Mouse (Mus musculus) ovary, postnatal 10 days (tissue): Measurements from ENCODE around the gene Rorb.

Source experiments
- DNase-seq: peaks from one replicate; pipeline ENCODE4 v3.0.0; 2022; ENCODE audit warnings: low spot score

Gene Rorb

GRCm38 (mm10) chr19:18888491-18889116 lies 222.4 kb downstream of the Rorb start:
- DNase-seq: no peak

GRCm38 (mm10) chr19:18887646-18888407 lies 223.2 kb downstream of the Rorb start:
- no peak for DNase-seq

GRCm38 (mm10) chr19:18881162-18881561 lies 229.8 kb downstream of the Rorb start:
- no peak for DNase-seq
